Mouse (Mus musculus) hindbrain, postnatal 0 days (tissue): Measurements from ENCODE around the gene Astn1. TPM values are rescaled to one million over a fixed set of nuclear protein-coding genes. Genes with fewer than 3 reads are reported as not detected.

Source experiments
- ATAC-seq: fragments of 200-750 bp; cut with Nextera tagmentation; 2 replicates; pipeline ENCODE4 v1.8.0; 2017; ENCODE audit warnings: mild to moderate bottlenecking, moderate TSS enrichment, moderate library complexity
- DNase-seq: peaks from one replicate; pipeline ENCODE4 v3.0.0-alpha.2; 2015; ENCODE audit warnings: low spot score
- H3K27ac ChIP-seq: fragments of 300-500 bp; sonication (generic); 2 replicates; pipeline ENCODE4 v1.5.1; 2014; ENCODE audit warnings: mild to moderate bottlenecking
- H3K27me3 ChIP-seq: fragments of 300-500 bp; sonication (generic); 2 replicates; pipeline ENCODE4 v1.6.1; 2014; ENCODE audit warnings: low read length, mixed read lengths; ENCODE audit not compliant: insufficient read depth
- H3K36me3 ChIP-seq: fragments of 300-500 bp; sonication (generic); 2 replicates; pipeline ENCODE4 v1.6.1; 2014; ENCODE audit warnings: low read length, mixed read lengths; ENCODE audit not compliant: insufficient read depth
- H3K4me1 ChIP-seq: fragments of 300-500 bp; sonication (generic); 2 replicates; pipeline ENCODE4 v1.6.1; 2014; ENCODE audit warnings: antibody characterized with exemption, low read length, mixed read lengths; ENCODE audit not compliant: insufficient read depth
- H3K4me2 ChIP-seq: fragments of 300-500 bp; sonication (generic); 2 replicates; pipeline ENCODE4 v1.6.1; 2014; ENCODE audit warnings: low read depth, mild to moderate bottlenecking, low read length, moderate library complexity, mixed read lengths
- H3K4me3 ChIP-seq: fragments of 300-500 bp; sonication (generic); 2 replicates; pipeline ENCODE4 v1.5.1; 2014; ENCODE audit warnings: low read length
- H3K9ac ChIP-seq: fragments of 300-500 bp; sonication (generic); replicated peaks from 2 replicates; pipeline ENCODE4 v1.6.1; 2014; ENCODE audit warnings: mild to moderate bottlenecking, low read length, moderate library complexity, mixed read lengths
- H3K9me3 ChIP-seq: fragments of 300-500 bp; sonication (generic); 2 replicates; pipeline ENCODE4 v1.6.1; 2016; ENCODE audit warnings: low read length, mixed read lengths
- CTCF ChIP-seq: IDR thresholded peaks from 2 replicates; pipeline ENCODE4 v1.5.1; 2016; ENCODE audit warnings: antibody characterized with exemption, control low read depth, low read depth
- WGBS: fragments of 180-500 bp; shearing (Covaris S2); extraction: QIAGEN DNeasy Blood & Tissue Kit; methylation state at CpG from one replicate; pipeline ENCODE4 v1.1.7; 2014; 5-methylcytosine and 5-hydroxymethylcytosine counted together
- polyA plus RNA-seq: library from polyadenylated mRNA; unstranded; fragments of >200 nt; fragmentation: Nextera tagmentation; extraction: Ambion mirVana; gene quantifications from 2 replicates; pipeline ENCODE4 v1.2.1, GENCODE M21; 2015
- total RNA-seq: library from RNA; depleted of rRNA; stranded (reverse); fragments of >200 nt; gene quantifications from 2 replicates; pipeline ENCODE4 v1.2.3, GENCODE M21; 2014

The Astn1 gene
- total and polyA plus RNA-seq, 2 experiments from 2014 or later, result 31.0 to 137 TPM

GRCm38 (mm10) chr1:158615202-158615601 is 253.1 kb downstream of the Astn1 start:
- WGBS, result 96% methylated on average over 1 of the region's 1 CpGs
- H3K9ac ChIP-seq, result no peak overlapping the region
- peaks cover 22% of the 10 kb centered on the region for H3K36me3 ChIP-seq

DNA sequence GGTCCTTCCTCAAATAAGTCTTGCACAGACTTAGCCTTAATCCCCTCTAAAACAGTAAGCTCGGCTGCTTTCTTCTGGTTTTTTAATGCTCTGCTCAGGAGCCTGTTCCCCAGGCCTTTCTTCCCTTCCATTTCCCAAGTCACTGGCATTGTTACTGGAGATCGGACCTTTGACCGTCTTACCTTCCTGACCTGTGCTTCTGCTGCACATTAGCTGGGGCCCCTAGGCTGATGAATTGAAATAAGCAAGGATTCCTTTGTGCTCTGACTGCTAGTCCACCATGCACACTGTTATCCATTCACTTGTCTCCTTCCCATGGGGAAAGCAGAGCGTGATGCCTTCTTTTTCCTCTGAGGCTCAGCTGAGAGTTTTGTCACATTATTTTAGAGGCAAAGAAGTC is 255.9 kb downstream of the Astn1 start:
- DNase-seq, result no peak
- no peak for ATAC-seq
- no peaks in the 10 kb centered on the region for H3K27me3 ChIP-seq
- no peak overlapping the region for H3K9ac ChIP-seq
- H3K4me1 ChIP-seq, result no peaks in the 10 kb centered on the region
- H3K36me3 ChIP-seq, result peaks cover 7% of the 10 kb centered on the region; the same call in 1 of the 2 replicates
- H3K27ac ChIP-seq, result no peak overlapping the region
- no peak for TF ChIP-seq CTCF
- WGBS, result 68% methylated on average over 4 of the region's 4 CpGs
- H3K9me3 ChIP-seq, result no peaks in the 10 kb centered on the region
- no peak overlapping the region for H3K4me2 ChIP-seq
- no peak overlapping the region for H3K4me3 ChIP-seq

More at GRCm38 (mm10) chr1:158615202-158615601, 253.1 kb downstream of the Astn1 start:
- no peak overlapping the region for H3K27ac ChIP-seq
- H3K4me1 ChIP-seq, result no peaks in the 10 kb centered on the region
- no peaks in the 10 kb centered on the region for H3K27me3 ChIP-seq
- no peak overlapping the region for H3K4me2 ChIP-seq
- H3K4me3 ChIP-seq, result no peak overlapping the region
- ATAC-seq (no peak), DNase-seq (no peak)
- H3K9me3 ChIP-seq, result no peaks in the 10 kb centered on the region
- TF ChIP-seq CTCF, result no peak

DNA sequence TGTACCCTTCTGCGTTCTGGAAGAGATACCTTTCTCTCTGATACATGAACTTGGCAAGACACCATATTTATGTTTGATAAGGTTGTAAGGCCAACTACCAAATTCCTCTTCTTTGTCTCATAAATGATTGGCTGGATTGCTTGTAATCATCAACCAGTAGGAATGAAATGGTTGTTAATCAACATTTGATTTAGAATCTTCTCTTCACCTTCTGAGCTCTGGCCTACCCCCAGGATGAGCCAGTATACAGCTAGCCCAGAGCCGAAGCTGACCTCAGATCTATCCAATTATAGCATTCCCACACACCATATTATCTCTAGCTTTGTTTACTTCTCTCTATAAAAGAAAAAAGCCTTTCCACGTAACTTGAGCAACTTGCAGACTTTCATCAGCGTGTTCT is 270.9 kb downstream of the Astn1 start:
- H3K36me3 ChIP-seq, result no peaks in the 10 kb centered on the region
- no peak overlapping the region for H3K27ac ChIP-seq
- no peak overlapping the region for H3K4me3 ChIP-seq
- no peaks in the 10 kb centered on the region for H3K4me1 ChIP-seq
- DNase-seq (no peak), ATAC-seq (no peak)
- no peak for TF ChIP-seq CTCF
- no peaks in the 10 kb centered on the region for H3K9me3 ChIP-seq
- no peak overlapping the region for H3K9ac ChIP-seq
- H3K27me3 ChIP-seq, result no peaks in the 10 kb centered on the region
- H3K4me2 ChIP-seq, result no peak overlapping the region
- 85% methylated on average over 4 of the region's 4 CpGs for WGBS

GRCm38 (mm10) chr1:158633441-158633840 is 271.4 kb downstream of the Astn1 start:
- Histone ChIP-seq H3K27ac (no peak overlapping the region), H3K4me1 (no peaks in the 10 kb centered on the region), H3K4me2 (no peak overlapping the region), H3K9me3 (no peaks in the 10 kb centered on the region), H3K36me3 (no peaks in the 10 kb centered on the region), H3K4me3 (no peak overlapping the region), H3K9ac (no peak overlapping the region), H3K27me3 (no peaks in the 10 kb centered on the region)
- DNase-seq (no peak), ATAC-seq (no peak)
- WGBS, result 81% methylated on average over 2 of the region's 2 CpGs
- no peak for TF ChIP-seq CTCF

GRCm38 (mm10) chr1:158641306-158641705 is 279.2 kb downstream of the Astn1 start:
- DNase-seq, result no peak
- Histone ChIP-seq H3K27me3 (no peaks in the 10 kb centered on the region), H3K4me2 (no peak overlapping the region), H3K4me3 (no peak overlapping the region), H3K27ac (no peak overlapping the region), H3K9me3 (no peaks in the 10 kb centered on the region), H3K4me1 (no peaks in the 10 kb centered on the region), H3K9ac (no peak overlapping the region), H3K36me3 (no peaks in the 10 kb centered on the region)
- TF ChIP-seq CTCF, result no peak
- 69% methylated on average over 2 of the region's 2 CpGs for WGBS
- no peak for ATAC-seq

DNA sequence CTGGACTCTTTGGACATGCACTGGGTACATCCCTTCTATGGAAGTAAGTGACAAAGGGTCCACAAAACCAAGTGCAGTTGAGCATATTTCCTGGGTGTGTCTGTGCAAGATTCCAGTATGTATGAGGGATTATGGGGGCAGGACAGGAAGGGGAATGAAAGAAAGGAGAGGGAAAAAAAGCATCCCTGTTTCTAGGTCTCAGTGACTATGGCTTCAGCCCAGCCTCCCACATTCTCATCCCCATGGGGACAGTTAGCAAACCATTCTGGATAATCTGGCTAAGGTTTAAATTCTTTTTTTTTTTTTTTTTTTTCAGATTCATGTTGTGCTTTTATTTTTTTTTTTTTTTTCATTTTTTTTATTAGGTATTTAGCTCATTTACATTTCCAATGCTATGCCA is 280.2 kb downstream of the Astn1 start:
- Histone ChIP-seq H3K27ac (no peak overlapping the region), H3K36me3 (no peaks in the 10 kb centered on the region), H3K27me3 (no peaks in the 10 kb centered on the region), H3K4me1 (no peaks in the 10 kb centered on the region), H3K4me2 (no peak overlapping the region), H3K9me3 (no peaks in the 10 kb centered on the region), H3K4me3 (no peak overlapping the region), H3K9ac (no peak overlapping the region)
- DNase-seq (no peak), ATAC-seq (no peak)
- TF ChIP-seq CTCF, result no peak

DNA sequence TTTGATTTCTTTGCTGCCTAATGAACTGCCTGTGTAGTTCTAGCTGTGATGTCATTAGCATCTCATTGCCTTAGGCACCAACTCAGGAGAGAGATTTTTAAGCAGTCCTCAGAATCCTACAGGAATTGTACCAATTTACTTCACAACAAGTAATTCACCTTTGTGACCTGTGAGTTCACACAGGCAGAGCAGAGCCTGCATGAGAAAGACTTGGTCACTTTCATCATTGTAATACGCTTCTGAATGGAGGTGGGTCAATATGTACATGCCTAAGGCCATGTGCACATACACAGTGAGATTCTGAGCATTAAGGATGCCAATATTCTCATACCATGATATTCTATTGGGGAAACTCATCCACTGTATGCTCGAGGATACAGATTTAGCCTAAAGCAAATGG is 290.7 kb downstream of the Astn1 start:
- Histone ChIP-seq H3K4me2 (no peak overlapping the region), H3K36me3 (peaks cover 10% of the 10 kb centered on the region; the same call in 1 of the 2 replicates), H3K27me3 (no peaks in the 10 kb centered on the region), H3K4me3 (no peak overlapping the region), H3K9me3 (no peaks in the 10 kb centered on the region), H3K4me1 (no peaks in the 10 kb centered on the region), H3K27ac (no peak overlapping the region), H3K9ac (no peak overlapping the region)
- DNase-seq (no peak), ATAC-seq (no peak)
- no peak for TF ChIP-seq CTCF
- 80% methylated on average over 2 of the region's 2 CpGs for WGBS
